In genomic region chr9:123447101-123447500, GRCm38 (mm10) we compare ENCODE assay signal across 7 mouse cellular contexts. TPM values are rescaled to one million over a fixed set of nuclear protein-coding genes. Genes with fewer than 3 reads are reported as not detected.
A peak's percentile ranks its signal among the peaks of the same experiment; 100 is the strongest.
DNase-seq lines count a peak whose midpoint lies in the region; ATAC-seq and TF ChIP-seq lines count a peak whose summit lies in the region.
"Not testable (repeated sequence)": the region's sequence is repeated elsewhere in the genome, so short reads cannot be mapped to it uniquely, and the experiment has no call there.

No protein-coding gene starts in this region.

- not testable (repeated sequence) for H3K4me3 ChIP-seq in lung, postnatal 0 days (ENCODE audit: low read depth, low read length)

- peak; percentile 44 for TF ChIP-seq CTCF in lung, postnatal 0 days (IDR thresholded peaks at IDR 0.05)

- not testable (repeated sequence) for H3K9me3 ChIP-seq in lung, postnatal 0 days (ENCODE audit: low read length)

- H3K27ac ChIP-seq in lung, postnatal 0 days (ENCODE audit: low read length), result not testable (repeated sequence)

- H3K4me1 ChIP-seq in lung, postnatal 0 days (ENCODE audit: insufficient read depth, low read depth, low read length), result not testable (repeated sequence)

- TF ChIP-seq EP300 in lung, postnatal 0 days (IDR thresholded peaks at IDR 0.05), result not testable (repeated sequence)

- WGBS in lung, postnatal 0 days, result 99% methylated on average over 3 of the region's 3 CpGs

- peak; percentile 30 for DNase-seq in NIH3T3 (ENCODE audit: low read depth)
- DNase-seq in heart, postnatal 4 days, result peak; percentile 43
- DNase-seq in kidney, postnatal 25 days, result peak; percentile 47 to 48
- DNase-seq in lung, postnatal 0 days (ENCODE audit: low spot score), result not testable (repeated sequence)
- peak; percentile 21 to 49 for DNase-seq in natural killer cell, adult 2 months (ENCODE audit: low spot score in 2 of 2)
- DNase-seq in thymus, postnatal 10 days (ENCODE audit: low spot score in 2 of 2), result peak; percentile 15 to 37

- not testable (repeated sequence) for H3K27me3 ChIP-seq in lung, postnatal 0 days (replicated peaks; ENCODE audit: insufficient read depth, low read length)

- H3K36me3 ChIP-seq in lung, postnatal 0 days (ENCODE audit: insufficient read depth, low read length), result not testable (repeated sequence)

- not testable (repeated sequence) for H3K4me2 ChIP-seq in lung, postnatal 0 days (replicated peaks; ENCODE audit: low read depth, low read length)

- not testable (repeated sequence) for H3K9ac ChIP-seq in lung, postnatal 0 days (replicated peaks; ENCODE audit: low read depth)

- ATAC-seq in common myeloid progenitor, adult 5-6 weeks (replicated peaks; ENCODE audit: low read depth, poor library complexity, severe bottlenecking), result peak; percentile 58; the same call in 1 of the 2 replicates
- not testable (repeated sequence) for ATAC-seq in lung, postnatal 0 days

RNA-seq across cellular contexts. Expression of gene Limd1, which starts 31.4 kb away (rescaled TPM):
- total RNA-seq in common myeloid progenitor, adult 5-6 weeks (2017), result 21.6 and 30.0 TPM in 2 replicates
- total RNA-seq in heart, postnatal 4 days (2021), result 10 to 100 TPM; 49.1 to 53.5 TPM
- 56.3 and 61.9 TPM in 2 replicates for polyA plus RNA-seq in lung, postnatal 0 days (2015; fragmentation: Nextera tagmentation; extraction: Ambion mirVana)
